In the genomic region with DNA sequence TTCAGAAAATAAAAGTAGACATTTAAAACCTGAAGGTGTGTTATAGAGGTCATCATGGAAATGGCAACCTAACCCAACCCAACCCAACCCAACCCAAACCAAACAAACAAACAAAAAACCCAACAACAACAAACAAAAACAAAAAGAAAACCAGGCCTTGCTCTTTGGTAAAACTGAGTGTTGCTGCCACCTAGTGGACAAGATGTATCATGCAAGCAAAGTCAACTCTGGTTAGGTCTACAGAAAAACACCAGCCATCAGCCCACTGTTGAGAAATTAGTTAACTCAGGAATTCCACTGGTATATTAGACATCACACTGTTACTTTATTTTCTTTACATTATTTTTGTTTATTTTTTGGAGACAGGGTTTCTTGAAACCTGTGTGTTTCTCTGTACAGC, we compare ENCODE assay signal across 11 mouse cellular contexts. TPM values are rescaled to one million over a fixed set of nuclear protein-coding genes. Genes with fewer than 3 reads are reported as not detected.
A peak's percentile ranks its signal among the peaks of the same experiment; 100 is the strongest.
DNase-seq lines count a peak whose midpoint lies in the region; ATAC-seq and TF ChIP-seq lines count a peak whose summit lies in the region.
"Had no signal": no experiment of that assay in that cellular context is flagged by ENCODE, and none has a peak within 500 bp of the region (broad histone marks: within the 10 kb centered on the region; RNA-seq: fewer than 3 reads in every experiment).

No protein-coding gene starts in this region.

- no peak for TF ChIP-seq EP300 in stomach, postnatal 0 days (optimal IDR thresholded peaks at IDR 0.05)

- no peaks in the 10 kb centered on the region for H3K27me3 ChIP-seq in kidney, embryonic 16.5 days (ENCODE audit: insufficient read depth, low read length)
- no peaks in the 10 kb centered on the region for H3K27me3 ChIP-seq in stomach, postnatal 0 days (ENCODE audit: control insufficient read depth, insufficient read depth, low read length)
- H3K27me3 ChIP-seq: liver, embryonic 13.5 days had no signal

- H3K4me2 ChIP-seq in kidney, embryonic 16.5 days (replicated peaks; ENCODE audit: low read depth, low read length), result no peak overlapping the region
- H3K4me2 ChIP-seq in stomach, postnatal 0 days (replicated peaks; ENCODE audit: low read depth), result no peak overlapping the region
- H3K4me2 ChIP-seq: liver, embryonic 13.5 days had no signal

- no peaks in the 10 kb centered on the region for H3K36me3 ChIP-seq in kidney, embryonic 16.5 days (ENCODE audit: insufficient read depth, low read length)
- no peaks in the 10 kb centered on the region for H3K36me3 ChIP-seq in stomach, postnatal 0 days (ENCODE audit: control insufficient read depth, insufficient read depth, low read length)
- H3K36me3 ChIP-seq: liver, embryonic 13.5 days had no signal

- H3K9me3 ChIP-seq in kidney, embryonic 16.5 days (ENCODE audit: low read length), result no peaks in the 10 kb centered on the region
- no peaks in the 10 kb centered on the region for H3K9me3 ChIP-seq in stomach, postnatal 0 days (ENCODE audit: control insufficient read depth, low read length)
- H3K9me3 ChIP-seq: liver, embryonic 13.5 days had no signal

- H3K4me3 ChIP-seq in kidney, embryonic 16.5 days (ENCODE audit: low read length), result no peak overlapping the region
- H3K4me3 ChIP-seq in stomach, postnatal 0 days (ENCODE audit: low read depth, low read length), result no peak overlapping the region
- H3K4me3 ChIP-seq: erythroblast, embryonic 14.5 days; liver, embryonic 13.5 days had no signal

- no peak overlapping the region for H3K27ac ChIP-seq in kidney, embryonic 16.5 days (ENCODE audit: low read length)
- H3K27ac ChIP-seq in stomach, postnatal 0 days (replicated peaks), result no peak overlapping the region
- H3K27ac ChIP-seq: liver, embryonic 13.5 days had no signal

- peak; percentile 5 for DNase-seq in kidney, adult 18-20 months
- peak; percentile 5 for DNase-seq in urinary bladder, postnatal 25 days (ENCODE audit: low spot score)
- no peak for DNase-seq in urinary bladder, postnatal 4 days (ENCODE audit: low spot score in 2 of 2)
- peak; percentile 26 for DNase-seq in cerebellum, adult 8-10 months
- DNase-seq in kidney, postnatal 10 days, result peak; percentile 35
- peak; percentile 16 for DNase-seq in stomach, postnatal 0 days (ENCODE audit: low spot score)
- no peak for DNase-seq in spleen, postnatal 14 days (ENCODE audit: low spot score in 2 of 2)
- DNase-seq: liver, embryonic 13.5 days had no signal

- no peaks in the 10 kb centered on the region for H3K4me1 ChIP-seq in kidney, embryonic 16.5 days (ENCODE audit: insufficient read depth, low read length)
- no peaks in the 10 kb centered on the region for H3K4me1 ChIP-seq in stomach, postnatal 0 days (replicated peaks; ENCODE audit: control insufficient read depth, insufficient read depth)
- H3K4me1 ChIP-seq: liver, embryonic 13.5 days had no signal

- peak; percentile 77 for TF ChIP-seq CTCF in stomach, postnatal 0 days (IDR thresholded peaks at IDR 0.05; ENCODE audit: low read depth)

- H3K9ac ChIP-seq in kidney, embryonic 16.5 days (replicated peaks; ENCODE audit: low read length), result no peak overlapping the region
- no peak overlapping the region for H3K9ac ChIP-seq in stomach, postnatal 0 days (ENCODE audit: low read length)
- H3K9ac ChIP-seq: liver, embryonic 13.5 days had no signal

- ATAC-seq in kidney, embryonic 16.5 days (ENCODE audit: low FRiP score, low TSS enrichment), result no peak
- ATAC-seq in stomach, postnatal 0 days (ENCODE audit: low FRiP score, low TSS enrichment), result no peak

RNA-seq across cellular contexts. Expression of a gene that starts 17.2 kb away (rescaled TPM):
- 1.5 and 1.6 TPM in 2 replicates for polyA plus RNA-seq in kidney, embryonic 16.5 days (2015; fragmentation: Nextera tagmentation; extraction: Ambion mirVana)
- 1.9 and 2.2 TPM in 2 replicates for polyA plus RNA-seq in stomach, postnatal 0 days (2015; fragmentation: Nextera tagmentation; extraction: Ambion mirVana)
- polyA plus RNA-seq: erythroblast, embryonic 14.5 days; small intestine, adult 2 months had no signal

RNA-seq across cellular contexts. Expression of a gene that starts 30.6 kb away (rescaled TPM):
- 0.11 TPM in 1 of 2 replicates, not detected in the other for polyA plus RNA-seq in kidney, embryonic 16.5 days (2015; fragmentation: Nextera tagmentation; extraction: Ambion mirVana)
- 0.01 TPM in 1 of 2 replicates, not detected in the other for polyA plus RNA-seq in stomach, postnatal 0 days (2015; fragmentation: Nextera tagmentation; extraction: Ambion mirVana)
- polyA plus RNA-seq: erythroblast, embryonic 14.5 days; liver, embryonic 13.5 days had no signal

Comparison
In these comparisons a context has a peak if more than half of its experiments do, and no peak if none do; other contexts are left out.
1. DNase-seq: peak in kidney, adult 18-20 months (single experiment), urinary bladder, postnatal 25 days (single experiment), cerebellum, adult 8-10 months (single experiment), kidney, postnatal 10 days (single experiment) and stomach, postnatal 0 days (single experiment); none in urinary bladder, postnatal 4 days (0 of 2) and spleen, postnatal 14 days (0 of 2).